In genomic region chr15:86418436-86418835, GRCm38 (mm10) we compare ENCODE assay signal across 21 mouse cellular contexts.
DNase-seq lines count a peak whose midpoint lies in the region; ATAC-seq lines count a peak whose summit lies in the region.
"Had no signal": no experiment of that assay in that cellular context is flagged by ENCODE, and none has a peak within 500 bp of the region (broad histone marks: within the 10 kb centered on the region; RNA-seq: fewer than 3 reads in every experiment).

No protein-coding gene starts in this region.

- peaks cover 49% of the 10 kb centered on the region for H3K4me1 ChIP-seq in hindbrain, embryonic 10.5 days (replicated peaks)
- peaks cover 9% of the 10 kb centered on the region for H3K4me1 ChIP-seq in hindbrain, embryonic 11.5 days (replicated peaks; ENCODE audit: control insufficient read depth, insufficient read depth, low read length)
- H3K4me1 ChIP-seq in midbrain, embryonic 13.5 days (replicated peaks) = peaks cover 50% of the 10 kb centered on the region
- H3K4me1 ChIP-seq in midbrain, embryonic 15.5 days = peaks cover 23% of the 10 kb centered on the region
- H3K4me1 ChIP-seq: intestine, embryonic 15.5 days had no signal

- 0 out of 2 replicates have a peak, but pooled peaks have one; percentile 41 for ATAC-seq in cerebellum, adult (ENCODE audit: insufficient number of reproducible peaks, low FRiP score, low TSS enrichment)
- no peak for ATAC-seq in hindbrain, embryonic 11.5 days (ENCODE audit: low FRiP score)
- ATAC-seq in midbrain, embryonic 13.5 days = no peak
- ATAC-seq in midbrain, embryonic 15.5 days (replicated peaks) = no peak
- ATAC-seq: forebrain, embryonic 14.5 days; intestine, embryonic 15.5 days; liver, postnatal 0 days had no signal

- H3K36me3 ChIP-seq in hindbrain, embryonic 10.5 days = no peaks in the 10 kb centered on the region
- H3K36me3 ChIP-seq in hindbrain, embryonic 11.5 days (ENCODE audit: control insufficient read depth, insufficient read depth, low read length) = no peaks in the 10 kb centered on the region
- H3K36me3 ChIP-seq in midbrain, embryonic 13.5 days = no peaks in the 10 kb centered on the region
- H3K36me3 ChIP-seq in midbrain, embryonic 15.5 days (replicated peaks) = no peaks in the 10 kb centered on the region
- H3K36me3 ChIP-seq: heart, embryonic 10.5 days; intestine, embryonic 15.5 days; limb, embryonic 12.5 days had no signal

- H3K27ac ChIP-seq in hindbrain, embryonic 10.5 days = peak overlapping the region; percentile 57
- H3K27ac ChIP-seq in hindbrain, embryonic 11.5 days (ENCODE audit: low read depth, low read length) = no peak overlapping the region
- peak overlapping the region; percentile 42; the same call in 1 of the 2 replicates for H3K27ac ChIP-seq in midbrain, embryonic 13.5 days
- no peak overlapping the region for H3K27ac ChIP-seq in midbrain, embryonic 15.5 days
- H3K27ac ChIP-seq: heart, embryonic 10.5 days; intestine, embryonic 15.5 days; limb, embryonic 12.5 days had no signal

- WGBS in hindbrain, embryonic 10.5 days = 74% methylated on average over 2 of the region's 2 CpGs
- WGBS in hindbrain, embryonic 11.5 days = 85% methylated on average over 2 of the region's 2 CpGs
- 85% methylated on average over 2 of the region's 2 CpGs for WGBS in midbrain, embryonic 13.5 days
- WGBS in midbrain, embryonic 15.5 days = 89% methylated on average over 2 of the region's 2 CpGs

- H3K4me3 ChIP-seq in hindbrain, embryonic 10.5 days = no peak overlapping the region
- no peak overlapping the region for H3K4me3 ChIP-seq in hindbrain, embryonic 11.5 days (ENCODE audit: low read depth, low read length)
- no peak overlapping the region for H3K4me3 ChIP-seq in midbrain, embryonic 13.5 days (replicated peaks)
- H3K4me3 ChIP-seq in midbrain, embryonic 15.5 days = no peak overlapping the region
- H3K4me3 ChIP-seq: heart, embryonic 10.5 days; intestine, embryonic 15.5 days; limb, embryonic 12.5 days had no signal

- H3K9ac ChIP-seq in hindbrain, embryonic 11.5 days (ENCODE audit: low read depth, low read length) = no peak overlapping the region
- H3K9ac ChIP-seq in midbrain, embryonic 13.5 days (replicated peaks) = no peak overlapping the region
- H3K9ac ChIP-seq in midbrain, embryonic 15.5 days = no peak overlapping the region
- H3K9ac ChIP-seq: intestine, embryonic 15.5 days; limb, embryonic 12.5 days; liver, postnatal 0 days had no signal

- DNase-seq in cerebellum, adult 8-10 months = no peak
- DNase-seq in hindbrain, embryonic 10.5 days (ENCODE audit: low spot score) = no peak
- no peak for DNase-seq in hindbrain, embryonic 11.5 days (ENCODE audit: low spot score)
- DNase-seq in yolk sac, embryonic 10.5 days (ENCODE audit: low spot score) = no peak
- DNase-seq: adrenal gland, postnatal 10 days; embryo, embryonic 11 days; heart, postnatal 4 days; kidney, adult 8-10 months; kidney, postnatal 10 days; liver, postnatal 0 days; lung, postnatal 10 days; thymus, adult 18-20 months; thymus, postnatal 36 days had no signal

- H3K9me3 ChIP-seq in hindbrain, embryonic 10.5 days = no peaks in the 10 kb centered on the region
- no peaks in the 10 kb centered on the region for H3K9me3 ChIP-seq in hindbrain, embryonic 11.5 days (ENCODE audit: control insufficient read depth, low read length)
- no peaks in the 10 kb centered on the region for H3K9me3 ChIP-seq in midbrain, embryonic 13.5 days
- H3K9me3 ChIP-seq in midbrain, embryonic 15.5 days = no peaks in the 10 kb centered on the region
- H3K9me3 ChIP-seq: heart, embryonic 10.5 days; intestine, embryonic 15.5 days; limb, embryonic 12.5 days had no signal

- no peak overlapping the region for H3K4me2 ChIP-seq in hindbrain, embryonic 11.5 days (replicated peaks; ENCODE audit: low read depth, low read length)
- H3K4me2 ChIP-seq in midbrain, embryonic 13.5 days (replicated peaks) = no peak overlapping the region
- no peak overlapping the region for H3K4me2 ChIP-seq in midbrain, embryonic 15.5 days
- H3K4me2 ChIP-seq: intestine, embryonic 15.5 days; limb, embryonic 12.5 days; liver, embryonic 11.5 days had no signal

- no peaks in the 10 kb centered on the region for H3K27me3 ChIP-seq in hindbrain, embryonic 10.5 days (ENCODE audit: insufficient read depth, poor library complexity, severe bottlenecking)
- no peaks in the 10 kb centered on the region for H3K27me3 ChIP-seq in hindbrain, embryonic 11.5 days (ENCODE audit: control insufficient read depth, insufficient read depth, low read length)
- no peaks in the 10 kb centered on the region for H3K27me3 ChIP-seq in midbrain, embryonic 13.5 days
- no peaks in the 10 kb centered on the region for H3K27me3 ChIP-seq in midbrain, embryonic 15.5 days (replicated peaks)
- H3K27me3 ChIP-seq: intestine, embryonic 15.5 days; limb, embryonic 12.5 days had no signal

Comparison
In these comparisons a context has a peak if more than half of its experiments do, and no peak if none do; other contexts are left out.
1. H3K27ac ChIP-seq: peak in hindbrain, embryonic 10.5 days (single experiment) and midbrain, embryonic 13.5 days (single experiment); none in hindbrain, embryonic 11.5 days (single experiment) and midbrain, embryonic 15.5 days (single experiment).